Mouse (Mus musculus) neural tube, embryonic 14.5 days (tissue): ENCODE data around the gene Slc19a2. TPM values are rescaled to one million over a fixed set of nuclear protein-coding genes. Genes with fewer than 3 reads are reported as not detected.

Experiments used
- ATAC-seq: fragments of 200-750 bp; cut with Nextera tagmentation; 2 replicates; pipeline ENCODE4 v1.8.0; 2017; ENCODE audit warnings: low read depth, mild to moderate bottlenecking, moderate TSS enrichment, moderate library complexity
- H3K27ac ChIP-seq: fragments of 300-500 bp; sonication (generic); 2 replicates; pipeline ENCODE4 v1.5.1; 2014; ENCODE audit warnings: low read depth, mild to moderate bottlenecking, control low read depth, low read length, moderate library complexity, mixed read lengths
- H3K27me3 ChIP-seq: fragments of 300-500 bp; sonication (generic); 2 replicates; pipeline ENCODE4 v1.6.1; 2014; ENCODE audit warnings: low read length; ENCODE audit not compliant: control insufficient read depth, insufficient read depth
- H3K36me3 ChIP-seq: fragments of 300-500 bp; sonication (generic); 2 replicates; pipeline ENCODE4 v1.6.1; 2014; ENCODE audit warnings: low read length, mixed read lengths; ENCODE audit not compliant: control insufficient read depth, insufficient read depth
- H3K4me1 ChIP-seq: fragments of 300-500 bp; sonication (generic); 2 replicates; pipeline ENCODE4 v1.6.1; 2014; ENCODE audit warnings: low read length; ENCODE audit not compliant: control insufficient read depth, insufficient read depth
- H3K4me2 ChIP-seq: fragments of 300-500 bp; sonication (generic); 2 replicates; pipeline ENCODE4 v1.6.1; 2014; ENCODE audit warnings: mild to moderate bottlenecking, low read depth, low read length, control low read depth
- H3K4me3 ChIP-seq: fragments of 300-500 bp; sonication (generic); 2 replicates; pipeline ENCODE4 v1.5.1; 2014; ENCODE audit warnings: low read depth, low read length, control low read depth, mixed read lengths
- H3K9ac ChIP-seq: fragments of 300-500 bp; sonication (generic); replicated peaks from 2 replicates; pipeline ENCODE4 v1.6.1; 2014; ENCODE audit warnings: low read depth, mild to moderate bottlenecking, control low read depth, low read length, mixed read lengths
- H3K9me3 ChIP-seq: fragments of 300-500 bp; sonication (generic); 2 replicates; pipeline ENCODE4 v1.6.1; 2016; ENCODE audit warnings: low read length; ENCODE audit not compliant: control insufficient read depth
- WGBS: fragments of 180-500 bp; shearing (Covaris S2); extraction: QIAGEN DNeasy Blood & Tissue Kit; methylation state at CpG from one replicate; pipeline ENCODE4 v1.1.7; 2014; 5-methylcytosine and 5-hydroxymethylcytosine counted together
- polyA plus RNA-seq: library from polyadenylated mRNA; unstranded; fragments of >200 nt; fragmentation: Nextera tagmentation; extraction: Ambion mirVana; gene quantifications from 2 replicates; pipeline ENCODE4 v1.2.1, GENCODE M21; 2014

Slc19a2 gene
- polyA plus RNA-seq, 1 experiment from 2014 or later = 7.3 TPM

DNA sequence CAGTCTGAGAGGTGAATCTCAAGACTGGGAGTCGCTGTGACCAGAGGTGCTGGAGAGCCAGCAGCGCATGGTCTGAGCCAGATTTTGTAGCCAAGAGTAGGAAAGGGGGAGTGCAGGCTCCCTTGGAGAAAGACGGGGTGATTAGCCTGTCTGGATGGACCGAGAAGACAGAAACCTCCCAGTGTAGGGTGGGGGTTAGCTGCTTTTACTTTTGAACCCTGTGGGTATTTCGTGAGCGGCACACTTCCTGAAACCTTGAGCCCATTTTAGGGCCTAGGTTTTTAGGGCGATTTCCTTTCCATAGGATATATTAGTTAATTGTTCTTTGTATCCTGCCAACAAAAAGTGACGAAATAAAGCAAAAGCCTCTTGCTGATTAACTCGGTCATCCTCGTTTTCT is 875 bp upstream of the Slc19a2 start:
- H3K27me3 ChIP-seq = no peaks in the 10 kb centered on the region
- peak overlapping the region; percentile 73 for H3K4me2 ChIP-seq
- 0 out of 2 replicates have a peak, but pooled peaks cover 10% of the 10 kb centered on the region for H3K4me1 ChIP-seq
- no peaks in the 10 kb centered on the region for H3K36me3 ChIP-seq
- peak overlapping the region; percentile 76 for H3K4me3 ChIP-seq
- H3K9ac ChIP-seq = peak overlapping the region; percentile 37; the same call in 1 of the 2 replicates
- H3K27ac ChIP-seq = no peak overlapping the region
- ATAC-seq = no peak
- WGBS = 7% methylated on average over 10 of the region's 10 CpGs
- no peaks in the 10 kb centered on the region for H3K9me3 ChIP-seq

DNA sequence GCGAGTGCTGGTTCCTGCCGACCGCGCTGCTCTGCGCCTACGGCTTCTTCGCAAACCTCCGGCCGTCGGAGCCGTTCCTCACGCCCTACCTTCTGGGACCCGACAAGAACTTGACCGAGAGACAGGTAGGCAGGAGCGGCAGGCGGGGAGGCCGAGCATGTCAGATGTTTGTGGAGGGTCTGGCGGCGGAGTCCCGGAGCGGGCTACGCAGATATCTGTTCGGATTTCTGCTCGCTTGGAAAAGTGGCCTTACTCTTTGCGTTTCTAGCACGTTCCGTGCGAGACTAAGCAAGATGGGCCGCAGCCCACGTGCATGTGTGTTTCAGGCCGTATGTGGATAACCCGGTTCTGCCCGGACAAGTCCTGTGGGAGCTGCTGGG is 476 bp downstream of the Slc19a2 start:
- peak overlapping the region; percentile 76 for H3K4me3 ChIP-seq
- WGBS = under 1% methylated on average over 33 of the region's 33 CpGs
- peak overlapping the region; percentile 60 for H3K27ac ChIP-seq
- H3K4me1 ChIP-seq = 0 out of 2 replicates have a peak, but pooled peaks cover 10% of the 10 kb centered on the region
- no peaks in the 10 kb centered on the region for H3K9me3 ChIP-seq
- H3K4me2 ChIP-seq = peak overlapping the region; percentile 73
- no peaks in the 10 kb centered on the region for H3K27me3 ChIP-seq
- peak overlapping the region; percentile 64 for H3K9ac ChIP-seq
- H3K36me3 ChIP-seq = no peaks in the 10 kb centered on the region
- ATAC-seq = peak; percentile 48

GRCm38 (mm10) chr1:164250391-164251150 is 1.7 kb downstream of the Slc19a2 start:
- Histone ChIP-seq H3K4me1 (0 out of 2 replicates have a peak, but pooled peaks cover 10% of the 10 kb centered on the region), H3K27ac (no peak overlapping the region), H3K9me3 (no peaks in the 10 kb centered on the region), H3K4me2 (peak overlapping the region; percentile 73; the same call in 1 of the 2 replicates), H3K27me3 (no peaks in the 10 kb centered on the region), H3K4me3 (peak overlapping the region; percentile 76; the same call in 1 of the 2 replicates), H3K36me3 (no peaks in the 10 kb centered on the region), H3K9ac (0 out of 2 replicates have a peak overlapping the region, but pooled peaks have one; percentile 21)
- 62% methylated on average over 8 of the region's 8 CpGs for WGBS
- no peak for ATAC-seq

DNA sequence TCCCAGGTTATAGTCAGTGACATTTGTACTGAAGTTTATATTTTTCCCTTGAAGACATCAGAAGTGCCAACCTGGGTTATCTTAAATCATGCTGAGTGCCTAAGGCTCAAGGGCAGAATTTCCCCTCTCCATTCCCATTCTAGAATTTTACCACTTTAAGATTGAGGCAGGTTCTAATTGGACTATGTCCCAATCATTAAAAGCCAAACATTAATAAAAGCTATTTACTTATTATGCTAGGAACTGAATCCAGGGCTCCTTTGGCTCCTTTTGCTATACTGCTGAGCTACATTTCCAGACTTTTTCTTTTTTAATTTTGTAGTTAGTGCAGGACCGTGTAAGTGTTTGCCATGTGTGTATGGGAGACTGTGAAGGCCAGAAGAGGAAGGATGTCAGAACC is 2.6 kb downstream of the Slc19a2 start:
- no peak overlapping the region for H3K9ac ChIP-seq
- no peaks in the 10 kb centered on the region for H3K36me3 ChIP-seq
- 0 out of 2 replicates have a peak, but pooled peaks cover 10% of the 10 kb centered on the region for H3K4me1 ChIP-seq
- H3K27ac ChIP-seq = no peak overlapping the region
- H3K4me2 ChIP-seq = no peak overlapping the region
- no peaks in the 10 kb centered on the region for H3K9me3 ChIP-seq
- 88% methylated on average over 1 of the region's 1 CpGs for WGBS
- ATAC-seq = no peak
- H3K4me3 ChIP-seq = no peak overlapping the region
- no peaks in the 10 kb centered on the region for H3K27me3 ChIP-seq

GRCm38 (mm10) chr1:164252551-164252950 is 3.7 kb downstream of the Slc19a2 start:
- Histone ChIP-seq H3K27me3 (no peaks in the 10 kb centered on the region), H3K4me3 (no peak overlapping the region), H3K9me3 (no peaks in the 10 kb centered on the region), H3K27ac (no peak overlapping the region), H3K9ac (no peak overlapping the region), H3K4me1 (0 out of 2 replicates have a peak, but pooled peaks cover 10% of the 10 kb centered on the region), H3K36me3 (no peaks in the 10 kb centered on the region), H3K4me2 (no peak overlapping the region)
- WGBS = 64% methylated on average over 5 of the region's 5 CpGs
- no peak for ATAC-seq

- Histone ChIP-seq H3K4me3 (no peak overlapping the region), H3K4me2 (no peak overlapping the region), H3K27ac (no peak overlapping the region), H3K9ac (no peak overlapping the region), H3K27me3 (no peaks in the 10 kb centered on the region), H3K36me3 (no peaks in the 10 kb centered on the region), H3K9me3 (no peaks in the 10 kb centered on the region), H3K4me1 (0 out of 2 replicates have a peak, but pooled peaks cover 8% of the 10 kb centered on the region)
- ATAC-seq = no peak
- WGBS = 85% methylated on average over 3 of the region's 3 CpGs
Measured at GRCm38 (mm10) chr1:164254836-164255235, 6.0 kb downstream of the Slc19a2 start.

- Histone ChIP-seq H3K4me3 (no peak overlapping the region), H3K9me3 (no peaks in the 10 kb centered on the region), H3K4me2 (no peak overlapping the region), H3K36me3 (peaks cover 8% of the 10 kb centered on the region; the same call in 1 of the 2 replicates), H3K27me3 (no peaks in the 10 kb centered on the region), H3K9ac (no peak overlapping the region), H3K27ac (no peak overlapping the region), H3K4me1 (no peaks in the 10 kb centered on the region)
- 89% methylated on average over 16 of the region's 16 CpGs for WGBS
- ATAC-seq = no peak
Measured at GRCm38 (mm10) chr1:164260171-164261028, 11.6 kb downstream of the Slc19a2 start.

- no peak overlapping the region for H3K27ac ChIP-seq
- no peak for ATAC-seq
- no peak overlapping the region for H3K4me3 ChIP-seq
- no peak overlapping the region for H3K9ac ChIP-seq
- H3K4me2 ChIP-seq = no peak overlapping the region
- H3K36me3 ChIP-seq = peaks cover 8% of the 10 kb centered on the region; the same call in 1 of the 2 replicates
- H3K9me3 ChIP-seq = no peaks in the 10 kb centered on the region
- H3K27me3 ChIP-seq = no peaks in the 10 kb centered on the region
- WGBS = 91% methylated on average over 7 of the region's 7 CpGs
- H3K4me1 ChIP-seq = no peaks in the 10 kb centered on the region
Measured at GRCm38 (mm10) chr1:164261553-164261952, 12.7 kb downstream of the Slc19a2 start.
